Mouse (Mus musculus): ENCODE measurements at regions not wholly inside any gene's neighbourhood (a gene's known extent, or its start where the extent isn't known, plus 50 kb on each side); places are given as distances from the start of the nearest gene placed in this dataset.

DNA sequence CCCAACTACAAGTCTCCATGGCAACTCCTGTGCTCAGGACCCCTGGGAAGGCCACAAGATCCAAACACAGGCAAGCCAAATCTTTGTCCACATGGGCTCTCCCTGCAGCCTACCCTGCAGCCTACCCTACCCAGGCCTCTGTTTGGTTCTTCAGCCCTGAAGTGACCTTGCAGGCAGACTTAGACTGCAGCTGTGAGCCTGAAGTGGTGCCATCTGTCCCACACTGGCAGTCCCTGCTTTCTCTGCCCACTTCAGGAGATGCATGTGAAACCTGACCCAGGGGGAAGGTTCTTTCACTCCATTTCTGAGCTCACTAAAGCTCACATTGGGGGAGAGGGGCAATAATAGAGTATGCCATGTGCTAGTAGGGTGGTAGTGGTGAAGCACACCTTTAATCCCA lies 160.4 kb upstream of the Ubl3 start:
- DNase-seq (ENCODE audit: low read depth): no peak
- TF ChIP-seq CTCF (IDR thresholded peaks at IDR 0.05; ENCODE audit: borderline replicate concordance, extremely low read depth, insufficient read depth, insufficient read length) (no peak), POLR2A (IDR thresholded peaks at IDR 0.05; ENCODE audit: borderline replicate concordance, extremely low read depth, insufficient read depth, insufficient read length, poor library complexity, severe bottlenecking) (no peak)

DNA sequence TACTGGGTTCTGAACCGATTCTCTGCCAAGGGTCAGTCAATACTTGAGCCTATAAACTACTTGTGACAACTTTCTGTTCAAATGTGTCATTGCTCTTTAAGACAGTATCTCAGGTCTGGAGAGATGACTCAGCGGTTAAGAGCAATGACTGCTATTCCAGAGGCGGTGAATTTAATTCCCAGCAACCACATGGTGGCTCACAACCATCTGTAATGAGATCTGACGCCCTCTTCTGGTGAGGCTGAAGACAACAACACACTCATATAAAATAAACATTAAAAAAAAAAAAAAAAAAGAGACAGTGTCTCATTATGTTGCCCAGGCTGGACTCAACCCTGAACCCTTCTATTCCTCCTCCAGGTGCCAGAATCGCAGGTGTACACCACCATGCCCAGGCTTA lies 159.0 kb upstream of the Ubl3 start:
- TF ChIP-seq POLR2A (IDR thresholded peaks at IDR 0.05; ENCODE audit: borderline replicate concordance, extremely low read depth, insufficient read depth, insufficient read length, poor library complexity, severe bottlenecking) (no peak), CTCF (IDR thresholded peaks at IDR 0.05; ENCODE audit: borderline replicate concordance, extremely low read depth, insufficient read depth, insufficient read length) (no peak)

DNA sequence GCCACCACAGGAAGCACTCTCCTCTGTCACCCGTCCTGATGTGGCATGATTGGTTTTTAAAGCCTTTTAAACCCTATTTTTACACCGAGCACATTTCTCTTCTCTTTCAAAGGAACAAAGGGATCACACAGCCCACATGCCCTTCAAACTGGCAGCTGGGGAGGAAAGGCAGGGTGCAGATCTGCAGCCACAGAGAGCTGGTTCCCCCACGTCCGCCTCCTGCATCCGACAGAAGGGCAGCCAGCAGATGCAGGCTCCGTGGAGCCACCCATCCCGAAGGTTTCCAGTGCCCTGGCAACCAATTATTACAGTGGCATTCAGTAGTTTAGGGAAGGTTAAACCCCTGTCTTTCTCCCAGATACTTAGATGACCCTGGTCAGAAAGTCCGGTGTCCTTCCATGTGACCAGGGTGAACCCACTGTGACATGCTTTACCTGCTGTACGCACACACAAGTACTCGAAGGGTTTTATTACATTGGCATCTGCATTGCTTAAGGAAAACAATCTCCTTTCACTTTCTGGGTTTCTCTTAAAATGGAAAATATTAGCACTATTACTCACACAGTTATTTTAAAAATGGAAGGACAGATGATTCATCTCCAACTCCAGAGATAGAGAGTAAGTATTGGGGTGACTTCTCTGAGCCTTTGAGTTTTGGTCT lies 156.7 kb upstream of the Ubl3 start:
- DNase-seq (ENCODE audit: low read depth): peak; percentile 55
- TF ChIP-seq POLR2A (IDR thresholded peaks at IDR 0.05; ENCODE audit: borderline replicate concordance, extremely low read depth, insufficient read depth, insufficient read length, poor library complexity, severe bottlenecking) (no peak), CTCF (IDR thresholded peaks at IDR 0.05; ENCODE audit: borderline replicate concordance, extremely low read depth, insufficient read depth, insufficient read length) (no peak)

More for the DNA sequence above, 159.0 kb upstream of the Ubl3 start:
- DNase-seq (ENCODE audit: low read depth): no peak

DNA sequence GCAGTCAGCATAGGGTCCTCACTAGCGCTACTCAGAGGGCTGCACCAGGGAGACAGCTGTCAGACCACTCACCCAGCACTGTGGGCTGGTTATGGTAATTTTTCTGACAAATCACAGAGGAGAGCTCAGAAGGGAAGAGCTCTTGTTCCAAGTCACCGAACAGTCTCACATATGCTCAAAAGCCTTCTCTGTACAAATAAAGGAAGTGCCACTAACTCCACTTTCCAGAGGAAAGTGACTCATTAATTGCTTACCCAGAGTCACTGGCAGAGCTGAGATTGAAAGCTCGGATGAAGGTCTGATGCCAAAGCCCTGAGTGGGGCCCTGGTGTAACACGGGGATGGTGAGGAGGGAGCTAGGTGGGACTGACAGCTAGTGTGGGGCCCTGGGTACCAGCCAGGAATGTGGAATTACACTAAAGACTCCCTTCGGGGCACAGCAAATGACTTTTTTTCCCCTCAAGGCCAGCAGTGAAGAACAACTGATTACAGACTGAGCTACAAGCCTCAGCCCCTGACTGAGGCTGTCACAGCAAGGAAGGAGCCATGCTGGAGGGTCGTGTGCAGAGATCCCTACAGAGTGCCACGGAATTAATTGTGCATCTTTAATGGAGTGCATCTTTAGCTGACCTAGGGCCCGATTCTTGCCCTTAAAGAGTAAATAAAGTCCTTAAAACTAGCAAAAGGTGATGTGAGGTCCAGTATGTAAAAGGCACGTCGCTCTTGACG lies 155.6 kb upstream of the Ubl3 start:
- peak; percentile 75 for DNase-seq (ENCODE audit: low read depth)
- TF ChIP-seq POLR2A (IDR thresholded peaks at IDR 0.05; ENCODE audit: borderline replicate concordance, extremely low read depth, insufficient read depth, insufficient read length, poor library complexity, severe bottlenecking): no peak
- no peak for TF ChIP-seq CTCF (IDR thresholded peaks at IDR 0.05; ENCODE audit: borderline replicate concordance, extremely low read depth, insufficient read depth, insufficient read length)

DNA sequence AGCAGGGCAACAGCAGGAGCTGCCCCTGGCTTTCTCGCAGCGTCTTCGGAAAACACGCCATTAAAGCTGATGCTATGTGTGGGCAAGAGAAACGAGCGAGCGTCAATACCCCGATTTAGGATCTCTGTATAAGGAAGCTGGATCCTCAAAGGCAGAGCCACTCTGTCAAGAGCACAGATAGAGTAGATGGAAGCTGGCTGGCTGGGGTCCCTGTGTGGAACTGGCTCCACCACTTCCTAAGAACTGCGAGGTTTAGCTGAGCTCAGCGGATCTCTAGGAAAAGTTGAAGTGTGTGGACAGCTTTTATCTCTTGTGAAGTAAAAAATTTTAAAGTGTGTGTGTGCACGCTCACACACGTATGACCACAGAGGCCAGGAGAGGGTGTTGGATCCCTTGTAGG lies 154.7 kb upstream of the Ubl3 start:
- TF ChIP-seq POLR2A (IDR thresholded peaks at IDR 0.05; ENCODE audit: borderline replicate concordance, extremely low read depth, insufficient read depth, insufficient read length, poor library complexity, severe bottlenecking) (no peak), CTCF (IDR thresholded peaks at IDR 0.05; ENCODE audit: borderline replicate concordance, extremely low read depth, insufficient read depth, insufficient read length) (no peak)
- DNase-seq (ENCODE audit: low read depth): no peak

DNA sequence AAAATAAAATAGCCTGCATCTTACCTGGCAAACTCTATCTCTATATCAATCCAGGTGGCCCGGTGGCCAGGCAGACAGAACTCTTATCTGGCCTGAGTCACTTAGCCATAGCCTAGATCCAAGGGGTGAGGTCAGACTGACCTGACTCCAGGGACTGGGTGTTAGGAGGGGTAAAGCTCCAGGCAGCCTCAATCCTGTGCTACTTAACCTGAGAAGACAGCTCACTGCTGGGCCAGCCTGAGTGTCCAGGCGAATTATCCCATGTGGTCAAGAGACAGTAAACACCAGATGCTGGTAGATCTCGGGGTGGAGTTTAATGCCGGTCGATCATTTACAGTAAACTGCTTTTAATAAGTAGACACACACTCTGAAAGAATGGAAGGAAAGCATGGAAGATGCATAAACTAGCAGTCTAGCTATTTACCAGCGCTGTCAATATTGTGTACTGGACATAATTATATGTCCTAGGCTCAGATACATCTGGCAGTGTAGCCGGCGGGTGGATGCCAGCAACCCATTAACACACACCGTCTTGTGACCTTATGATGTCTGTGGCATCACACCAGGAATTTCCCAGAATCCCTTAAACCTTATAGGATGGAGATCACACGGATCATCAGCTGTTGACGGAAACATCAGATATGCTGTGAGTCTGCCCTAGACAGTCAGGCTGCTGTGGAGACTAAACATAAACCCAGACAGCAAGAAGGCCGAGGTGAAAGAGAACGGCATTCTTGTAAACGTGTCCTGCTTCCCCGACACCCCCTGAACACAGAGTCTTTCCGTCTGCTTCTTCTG lies 153.9 kb upstream of the Ubl3 start:
- TF ChIP-seq POLR2A (IDR thresholded peaks at IDR 0.05; ENCODE audit: borderline replicate concordance, extremely low read depth, insufficient read depth, insufficient read length, poor library complexity, severe bottlenecking) (no peak), CTCF (IDR thresholded peaks at IDR 0.05; ENCODE audit: borderline replicate concordance, extremely low read depth, insufficient read depth, insufficient read length) (no peak)
- no peak for DNase-seq (ENCODE audit: low read depth)

DNA sequence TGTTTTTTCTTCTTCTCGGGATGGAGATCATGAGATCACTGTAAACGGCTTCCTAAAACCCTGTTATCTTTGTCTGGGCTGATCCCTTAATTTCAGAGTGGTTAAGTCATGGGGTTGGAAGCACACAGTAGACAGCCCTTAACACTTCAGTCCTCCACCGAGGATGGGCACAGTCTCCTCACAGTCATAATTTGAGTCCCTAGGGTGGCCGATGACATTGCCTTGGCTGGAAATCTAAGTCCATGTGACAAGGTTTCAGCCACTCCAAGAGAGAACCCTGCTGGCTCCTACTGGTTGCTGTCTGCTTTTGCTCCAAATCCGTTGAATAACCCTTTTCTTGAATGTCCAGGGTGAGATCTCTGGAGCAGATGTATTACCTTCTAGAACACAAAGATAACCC lies 152.2 kb upstream of the Ubl3 start:
- no peak for TF ChIP-seq CTCF (IDR thresholded peaks at IDR 0.05; ENCODE audit: borderline replicate concordance, extremely low read depth, insufficient read depth, insufficient read length)
- no peak for TF ChIP-seq POLR2A (IDR thresholded peaks at IDR 0.05; ENCODE audit: borderline replicate concordance, extremely low read depth, insufficient read depth, insufficient read length, poor library complexity, severe bottlenecking)
- DNase-seq (ENCODE audit: low read depth): no peak

DNA sequence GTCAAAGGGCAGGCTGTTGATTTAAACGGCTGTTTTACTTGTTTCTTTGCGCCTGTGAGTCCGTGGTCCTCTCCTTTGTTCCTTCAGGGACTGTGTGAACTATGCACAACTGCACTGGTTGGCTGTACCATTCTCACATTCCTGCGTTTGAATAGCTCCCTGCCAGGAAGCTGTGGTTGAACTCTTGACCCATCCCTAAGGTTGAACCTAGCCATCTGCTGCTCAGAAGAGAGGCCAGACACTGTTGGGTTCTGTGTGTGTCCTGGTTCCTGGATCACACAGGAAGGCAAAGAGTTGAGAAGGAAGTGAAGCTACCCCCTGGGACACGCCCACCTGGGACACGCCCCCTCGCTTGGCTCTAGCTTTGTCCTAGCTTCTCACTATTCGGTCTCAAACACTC lies 149.3 kb upstream of the Ubl3 start:
- TF ChIP-seq POLR2A (IDR thresholded peaks at IDR 0.05; ENCODE audit: borderline replicate concordance, extremely low read depth, insufficient read depth, insufficient read length, poor library complexity, severe bottlenecking) (no peak), CTCF (IDR thresholded peaks at IDR 0.05; ENCODE audit: borderline replicate concordance, extremely low read depth, insufficient read depth, insufficient read length) (no peak)
- DNase-seq (ENCODE audit: low read depth): no peak

DNA sequence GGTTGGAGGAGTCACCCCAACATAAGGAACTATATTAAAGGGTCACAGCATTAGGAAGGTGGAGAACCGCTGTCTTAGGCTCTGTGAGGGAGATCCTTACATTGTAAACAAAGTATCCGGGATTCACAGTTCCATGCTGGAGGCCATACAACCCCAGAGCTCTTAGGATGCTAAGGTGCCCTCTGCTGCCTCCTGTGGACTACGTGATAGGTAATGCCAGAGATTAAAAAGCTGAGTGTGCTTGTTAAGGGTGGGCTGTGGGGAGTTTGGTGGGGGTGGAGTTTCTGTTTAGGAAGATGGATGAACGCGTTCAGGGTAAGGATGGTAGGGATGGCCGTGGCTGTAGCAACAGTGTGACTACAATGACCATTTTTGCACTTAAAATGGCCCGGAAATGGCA lies 148.4 kb upstream of the Ubl3 start:
- TF ChIP-seq POLR2A (IDR thresholded peaks at IDR 0.05; ENCODE audit: borderline replicate concordance, extremely low read depth, insufficient read depth, insufficient read length, poor library complexity, severe bottlenecking) (no peak), CTCF (IDR thresholded peaks at IDR 0.05; ENCODE audit: borderline replicate concordance, extremely low read depth, insufficient read depth, insufficient read length) (peak; percentile 37; the same call in 1 of the 2 replicates)
- DNase-seq (ENCODE audit: low read depth): no peak

DNA sequence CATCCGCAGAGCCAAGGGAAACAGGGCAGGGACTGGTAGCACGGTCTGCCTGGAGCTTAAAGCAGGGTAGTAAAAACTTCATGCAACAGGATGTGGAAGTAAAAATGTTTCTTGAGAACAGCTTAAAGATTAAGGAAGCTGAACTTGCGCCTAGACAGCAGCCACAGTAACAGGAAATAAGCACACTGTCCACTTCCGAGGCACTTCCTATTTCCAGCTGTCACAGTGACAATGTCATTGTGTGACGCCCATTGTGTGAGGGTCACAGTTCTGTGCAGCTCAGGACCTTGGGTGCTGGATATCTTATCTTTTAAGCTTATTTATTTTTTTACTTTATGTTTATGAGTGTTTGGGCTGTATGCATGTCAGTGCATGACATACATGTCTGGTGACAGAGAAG lies 147.7 kb upstream of the Ubl3 start:
- TF ChIP-seq CTCF (IDR thresholded peaks at IDR 0.05; ENCODE audit: borderline replicate concordance, extremely low read depth, insufficient read depth, insufficient read length): no peak
- no peak for TF ChIP-seq POLR2A (IDR thresholded peaks at IDR 0.05; ENCODE audit: borderline replicate concordance, extremely low read depth, insufficient read depth, insufficient read length, poor library complexity, severe bottlenecking)
- DNase-seq (ENCODE audit: low read depth): no peak

DNA sequence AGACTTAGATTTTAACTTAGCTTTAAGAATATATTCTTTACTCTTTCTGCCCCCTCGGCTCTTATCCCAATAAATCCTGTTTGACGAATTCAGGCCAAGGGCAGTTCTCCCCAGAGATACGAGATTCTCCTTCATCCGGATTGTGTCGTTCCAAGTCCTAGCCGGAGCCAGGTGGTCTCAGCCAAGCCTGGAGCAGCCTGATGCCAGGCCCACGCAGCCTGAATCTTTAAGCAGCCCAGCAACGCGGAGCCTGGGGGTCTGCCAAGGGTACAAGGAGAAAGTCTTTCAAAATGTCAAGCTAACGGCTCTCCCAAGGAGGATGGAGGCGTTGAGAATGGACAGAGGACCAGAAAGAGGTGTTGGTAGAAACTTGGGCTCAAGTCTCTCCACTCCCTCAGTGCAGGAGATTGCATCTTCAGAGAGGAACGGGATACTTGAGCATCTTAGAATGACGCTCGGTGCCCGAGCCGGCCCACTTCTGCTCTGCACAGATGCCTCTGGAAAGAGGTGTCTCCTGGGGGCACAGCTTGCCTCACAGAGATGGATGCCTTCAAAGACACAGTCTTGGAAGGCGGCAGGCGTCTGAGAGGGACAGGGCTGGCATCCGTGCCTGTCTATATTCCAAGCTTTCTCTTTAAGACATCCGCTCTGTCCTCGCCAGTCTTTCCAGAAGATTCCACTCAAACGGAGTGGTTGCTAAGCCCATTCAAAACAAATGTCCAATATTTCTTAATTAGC lies 145.2 kb upstream of the Ubl3 start:
- TF ChIP-seq POLR2A (IDR thresholded peaks at IDR 0.05; ENCODE audit: borderline replicate concordance, extremely low read depth, insufficient read depth, insufficient read length, poor library complexity, severe bottlenecking): no peak
- no peak for TF ChIP-seq CTCF (IDR thresholded peaks at IDR 0.05; ENCODE audit: borderline replicate concordance, extremely low read depth, insufficient read depth, insufficient read length)
- peak; percentile 83 for DNase-seq (ENCODE audit: low read depth)

All from brain, embryonic 14.5 days (tissue).